Mouse (Mus musculus) C2C12 (cell line): ENCODE results near the gene Fam83c. TPM values are rescaled to one million over a fixed set of nuclear protein-coding genes. Genes with fewer than 3 reads are reported as not detected.

Experiments
- H3K27me3 ChIP-seq: one replicate; pipeline ENCODE4 v1.6.1; 2011; ENCODE audit not compliant: control insufficient read depth, insufficient read depth, insufficient read length
- H3K36me3 ChIP-seq: one replicate; pipeline ENCODE4 v1.6.1; 2011; ENCODE audit not compliant: control insufficient read depth, insufficient read depth
- H3K4me3 ChIP-seq: one replicate; pipeline ENCODE4 v1.5.1; 2011; ENCODE audit warnings: mild to moderate bottlenecking, control low read depth; ENCODE audit not compliant: poor library complexity, insufficient read depth, severe bottlenecking
- H3K79me2 ChIP-seq: one replicate; pipeline ENCODE4 v1.6.1; 2011; ENCODE audit not compliant: control insufficient read depth, insufficient read depth
- H3K79me3 ChIP-seq: one replicate; pipeline ENCODE4 v1.6.1; 2011; ENCODE audit warnings: low read depth, control low read depth
- H3ac ChIP-seq: one replicate; pipeline ENCODE3; 2011; ENCODE audit warnings: low read depth; ENCODE audit not compliant: control insufficient read depth, insufficient read length
- CEBPB ChIP-seq: IDR thresholded peaks from one replicate; pipeline ENCODE4 v1.6.1; 2011; ENCODE audit warnings: low read depth, mild to moderate bottlenecking, control low read depth, moderate library complexity
- CTCF ChIP-seq: IDR thresholded peaks from one replicate; pipeline ENCODE4 v1.5.1; 2011; ENCODE audit not compliant: control insufficient read depth, insufficient read depth, insufficient read length
- FOSL1 ChIP-seq: IDR thresholded peaks from one replicate; pipeline ENCODE4 v1.8.0; 2011; ENCODE audit warnings: mild to moderate bottlenecking, low read length; ENCODE audit not compliant: poor library complexity, insufficient read depth, severe bottlenecking
- MAX ChIP-seq: IDR thresholded peaks from one replicate; pipeline ENCODE4 v1.6.1; 2011; ENCODE audit warnings: mild to moderate bottlenecking, control low read depth
- MYOD1 ChIP-seq: IDR thresholded peaks from one replicate; pipeline ENCODE4 v1.6.1; 2011; ENCODE audit warnings: low read depth; ENCODE audit not compliant: control insufficient read depth, insufficient read length
- MYOG ChIP-seq: IDR thresholded peaks from one replicate; pipeline ENCODE4 v1.6.1; 2011; ENCODE audit not compliant: control insufficient read depth, insufficient read length; ENCODE audit errors: extremely low read depth
- USF1 ChIP-seq: IDR thresholded peaks from one replicate; pipeline ENCODE4 v1.6.1; 2011; ENCODE audit warnings: low read depth, mild to moderate bottlenecking, control low read depth, moderate library complexity
- polyA plus RNA-seq: library from polyadenylated mRNA; unstranded; fragments of >200 nt; fragmentation: generic; extraction: Trizol; gene quantifications from one replicate; pipeline ENCODE4 v1.2.1, GENCODE M21; 2012; ENCODE audit warnings: missing spikeins

The Fam83c gene
- polyA plus RNA-seq, 1 experiment = 0.02 TPM

GRCm38 (mm10) chr2:155804053-155804452, 30.6 kb downstream of the Fam83c start:
- TF ChIP-seq MYOG = no peak
- Histone ChIP-seq H3ac (no peak overlapping the region), H3K27me3 (peaks cover 20% of the 10 kb centered on the region), H3K79me3 (no peaks in the 10 kb centered on the region), H3K4me3 (no peak overlapping the region), H3K79me2 (no peaks in the 10 kb centered on the region), H3K36me3 (no peaks in the 10 kb centered on the region)

GRCm38 (mm10) chr2:155802761-155803160, 31.9 kb downstream of the Fam83c start:
- H3K36me3 ChIP-seq = no peaks in the 10 kb centered on the region
- no peaks in the 10 kb centered on the region for H3K79me2 ChIP-seq
- no peak overlapping the region for H3K4me3 ChIP-seq
- peaks cover 27% of the 10 kb centered on the region for H3K27me3 ChIP-seq
- H3K79me3 ChIP-seq = no peaks in the 10 kb centered on the region
- no peak overlapping the region for H3ac ChIP-seq
- TF ChIP-seq MYOG (no peak), MYOD1 (no peak), MAX (no peak), FOSL1 (no peak), CTCF (no peak), USF1 (no peak), CEBPB (no peak)

GRCm38 (mm10) chr2:155798613-155799012, 36.0 kb downstream of the Fam83c start:
- TF ChIP-seq FOSL1 (no peak), USF1 (no peak), CEBPB (no peak), MYOG (no peak), MYOD1 (no peak), CTCF (no peak), MAX (no peak)
- Histone ChIP-seq H3ac (no peak overlapping the region), H3K4me3 (no peak overlapping the region), H3K36me3 (no peaks in the 10 kb centered on the region), H3K27me3 (peaks cover 30% of the 10 kb centered on the region), H3K79me3 (no peaks in the 10 kb centered on the region), H3K79me2 (no peaks in the 10 kb centered on the region)

- TF ChIP-seq USF1 (no peak), CEBPB (no peak), MYOD1 (no peak), MYOG (no peak), CTCF (no peak), FOSL1 (no peak), MAX (no peak)
- Histone ChIP-seq H3K79me2 (no peaks in the 10 kb centered on the region), H3K36me3 (no peaks in the 10 kb centered on the region), H3K79me3 (no peaks in the 10 kb centered on the region), H3ac (no peak overlapping the region), H3K4me3 (no peak overlapping the region), H3K27me3 (peaks cover 27% of the 10 kb centered on the region)
Measured at GRCm38 (mm10) chr2:155794674-155795445, 39.8 kb downstream of the Fam83c start.

GRCm38 (mm10) chr2:155792899-155793298, 41.8 kb downstream of the Fam83c start:
- Histone ChIP-seq H3K4me3 (no peak overlapping the region), H3K36me3 (no peaks in the 10 kb centered on the region), H3K79me2 (no peaks in the 10 kb centered on the region), H3K79me3 (no peaks in the 10 kb centered on the region), H3ac (no peak overlapping the region), H3K27me3 (peaks cover 23% of the 10 kb centered on the region)
- no peak for TF ChIP-seq USF1
- TF ChIP-seq MYOD1 = no peak
- TF ChIP-seq MAX = no peak
